Mouse (Mus musculus): ENCODE measurements around the gene Fnip2. TPM values are rescaled to one million over a fixed set of nuclear protein-coding genes. Genes with fewer than 3 reads are reported as not detected.
"Not testable (repeated sequence)": the region's sequence is repeated elsewhere in the genome, so short reads cannot be mapped to it uniquely, and the experiment has no call there.

Fnip2 gene
- polyA plus RNA-seq, 1 experiment from 2014 or later = 6.2 TPM

- 74% methylated on average over 6 of the region's 6 CpGs for WGBS (ENCODE audit: insufficient replicate concordance)
- Histone ChIP-seq H3K4me3 (ENCODE audit: low read depth, low read length) (no peak overlapping the region), H3K4me1 (ENCODE audit: control insufficient read depth, insufficient read depth, low read length) (no peaks in the 10 kb centered on the region; the same call in 1 of the 2 replicates), H3K27me3 (ENCODE audit: control insufficient read depth, insufficient read depth, low read length) (no peaks in the 10 kb centered on the region), H3K27ac (ENCODE audit: low read depth, low read length) (no peak overlapping the region), H3K9me3 (replicated peaks; ENCODE audit: control insufficient read depth, low read length) (no peaks in the 10 kb centered on the region), H3K36me3 (ENCODE audit: control insufficient read depth, insufficient read depth, low read length) (no peaks in the 10 kb centered on the region), H3K4me2 (no peak overlapping the region), H3K9ac (ENCODE audit: low read depth, low read length) (no peak overlapping the region)
- no peak for ATAC-seq (replicated peaks; ENCODE audit: insufficient number of reproducible peaks, low FRiP score, low TSS enrichment)
These were observed 10.6 kb upstream of the Fnip2 start for GRCm38 (mm10) chr3:79578164-79578563.

- Histone ChIP-seq H3K4me2 (no peak overlapping the region), H3K27ac (ENCODE audit: low read depth, low read length) (no peak overlapping the region), H3K27me3 (ENCODE audit: control insufficient read depth, insufficient read depth, low read length) (no peaks in the 10 kb centered on the region), H3K9me3 (replicated peaks; ENCODE audit: control insufficient read depth, low read length) (no peaks in the 10 kb centered on the region), H3K4me3 (ENCODE audit: low read depth, low read length) (no peak overlapping the region), H3K36me3 (ENCODE audit: control insufficient read depth, insufficient read depth, low read length) (no peaks in the 10 kb centered on the region), H3K4me1 (ENCODE audit: control insufficient read depth, insufficient read depth, low read length) (no peaks in the 10 kb centered on the region; the same call in 1 of the 2 replicates), H3K9ac (ENCODE audit: low read depth, low read length) (no peak overlapping the region)
- 74% methylated on average over 6 of the region's 6 CpGs for WGBS (ENCODE audit: insufficient replicate concordance)
- no peak for ATAC-seq (replicated peaks; ENCODE audit: insufficient number of reproducible peaks, low FRiP score, low TSS enrichment)
These were observed 10.0 kb upstream of the Fnip2 start for GRCm38 (mm10) chr3:79577606-79578005.

GRCm38 (mm10) chr3:79576865-79577264, 9.3 kb upstream of the Fnip2 start:
- peak overlapping the region; percentile 50 for H3K4me2 ChIP-seq
- H3K27ac ChIP-seq (ENCODE audit: low read depth, low read length) = no peak overlapping the region
- 0 out of 2 replicates have a peak overlapping the region, but pooled peaks have one; percentile 2 for H3K4me3 ChIP-seq (ENCODE audit: low read depth, low read length)
- 22% methylated on average over 5 of the region's 5 CpGs for WGBS (ENCODE audit: insufficient replicate concordance)
- no peaks in the 10 kb centered on the region; the same call in 1 of the 2 replicates for H3K4me1 ChIP-seq (ENCODE audit: control insufficient read depth, insufficient read depth, low read length)
- H3K36me3 ChIP-seq (ENCODE audit: control insufficient read depth, insufficient read depth, low read length) = no peaks in the 10 kb centered on the region
- no peaks in the 10 kb centered on the region for H3K27me3 ChIP-seq (ENCODE audit: control insufficient read depth, insufficient read depth, low read length)
- 0 out of 2 replicates have a peak, but pooled peaks have one; percentile 28 for ATAC-seq (replicated peaks; ENCODE audit: insufficient number of reproducible peaks, low FRiP score, low TSS enrichment)
- H3K9me3 ChIP-seq (replicated peaks; ENCODE audit: control insufficient read depth, low read length) = no peaks in the 10 kb centered on the region
- 0 out of 2 replicates have a peak overlapping the region, but pooled peaks have one; percentile 34 for H3K9ac ChIP-seq (ENCODE audit: low read depth, low read length)

- H3K4me1 ChIP-seq (ENCODE audit: control insufficient read depth, insufficient read depth, low read length) = no peaks in the 10 kb centered on the region; the same call in 1 of the 2 replicates
- 0 out of 2 replicates have a peak overlapping the region, but pooled peaks have one; percentile 2 for H3K4me3 ChIP-seq (ENCODE audit: low read depth, low read length)
- no peak overlapping the region for H3K27ac ChIP-seq (ENCODE audit: low read depth, low read length)
- H3K9me3 ChIP-seq (replicated peaks; ENCODE audit: control insufficient read depth, low read length) = no peaks in the 10 kb centered on the region
- H3K36me3 ChIP-seq (ENCODE audit: control insufficient read depth, insufficient read depth, low read length) = no peaks in the 10 kb centered on the region
- no peak for ATAC-seq (replicated peaks; ENCODE audit: insufficient number of reproducible peaks, low FRiP score, low TSS enrichment)
- WGBS (ENCODE audit: insufficient replicate concordance) = 4% methylated on average over 3 of the region's 3 CpGs
- 0 out of 2 replicates have a peak overlapping the region, but pooled peaks have one; percentile 34 for H3K9ac ChIP-seq (ENCODE audit: low read depth, low read length)
- peak overlapping the region; percentile 50 for H3K4me2 ChIP-seq
- no peaks in the 10 kb centered on the region for H3K27me3 ChIP-seq (ENCODE audit: control insufficient read depth, insufficient read depth, low read length)
These were observed 8.8 kb upstream of the Fnip2 start for GRCm38 (mm10) chr3:79576468-79576816.

GRCm38 (mm10) chr3:79575576-79576467, 8.2 kb upstream of the Fnip2 start:
- no peaks in the 10 kb centered on the region for H3K27me3 ChIP-seq (ENCODE audit: control insufficient read depth, insufficient read depth, low read length)
- no peak overlapping the region for H3K9ac ChIP-seq (ENCODE audit: low read depth, low read length)
- no peaks in the 10 kb centered on the region for H3K36me3 ChIP-seq (ENCODE audit: control insufficient read depth, insufficient read depth, low read length)
- H3K9me3 ChIP-seq (replicated peaks; ENCODE audit: control insufficient read depth, low read length) = no peaks in the 10 kb centered on the region
- H3K4me3 ChIP-seq (ENCODE audit: low read depth, low read length) = no peak overlapping the region
- H3K27ac ChIP-seq (ENCODE audit: low read depth, low read length) = no peak overlapping the region
- H3K4me1 ChIP-seq (ENCODE audit: control insufficient read depth, insufficient read depth, low read length) = no peaks in the 10 kb centered on the region; the same call in 1 of the 2 replicates
- peak overlapping the region; percentile 50 for H3K4me2 ChIP-seq
- no peak for ATAC-seq (replicated peaks; ENCODE audit: insufficient number of reproducible peaks, low FRiP score, low TSS enrichment)
- 39% methylated on average over 10 of the region's 10 CpGs for WGBS (ENCODE audit: insufficient replicate concordance)

GRCm38 (mm10) chr3:79574336-79574735, 6.7 kb upstream of the Fnip2 start:
- no peak for ATAC-seq (replicated peaks; ENCODE audit: insufficient number of reproducible peaks, low FRiP score, low TSS enrichment)
- WGBS (ENCODE audit: insufficient replicate concordance) = 81% methylated on average over 3 of the region's 3 CpGs
- Histone ChIP-seq H3K9me3 (replicated peaks; ENCODE audit: control insufficient read depth, low read length) (no peaks in the 10 kb centered on the region), H3K27ac (ENCODE audit: low read depth, low read length) (no peak overlapping the region), H3K27me3 (ENCODE audit: control insufficient read depth, insufficient read depth, low read length) (no peaks in the 10 kb centered on the region), H3K4me2 (no peak overlapping the region), H3K36me3 (ENCODE audit: control insufficient read depth, insufficient read depth, low read length) (no peaks in the 10 kb centered on the region), H3K4me1 (ENCODE audit: control insufficient read depth, insufficient read depth, low read length) (no peaks in the 10 kb centered on the region; the same call in 1 of the 2 replicates), H3K9ac (ENCODE audit: low read depth, low read length) (no peak overlapping the region), H3K4me3 (ENCODE audit: low read depth, low read length) (no peak overlapping the region)

- H3K27ac ChIP-seq (ENCODE audit: low read depth, low read length); H3K4me1 ChIP-seq (ENCODE audit: control insufficient read depth, insufficient read depth, low read length); ATAC-seq (replicated peaks; ENCODE audit: insufficient number of reproducible peaks, low FRiP score, low TSS enrichment); H3K4me3 ChIP-seq (ENCODE audit: low read depth, low read length); H3K9me3 ChIP-seq (replicated peaks; ENCODE audit: control insufficient read depth, low read length); H3K9ac ChIP-seq (ENCODE audit: low read depth, low read length); H3K36me3 ChIP-seq (ENCODE audit: control insufficient read depth, insufficient read depth, low read length); H3K4me2 ChIP-seq; H3K27me3 ChIP-seq (ENCODE audit: control insufficient read depth, insufficient read depth, low read length): not testable (repeated sequence)
- WGBS (ENCODE audit: insufficient replicate concordance) = 88% methylated on average over 5 of the region's 5 CpGs
These were observed 5.8 kb upstream of the Fnip2 start for GRCm38 (mm10) chr3:79573376-79573775.

- Histone ChIP-seq H3K4me1 (ENCODE audit: control insufficient read depth, insufficient read depth, low read length) (peaks cover 2% of the 10 kb centered on the region; the same call in 1 of the 2 replicates), H3K4me3 (ENCODE audit: low read depth, low read length) (no peak overlapping the region), H3K27ac (ENCODE audit: low read depth, low read length) (no peak overlapping the region), H3K27me3 (ENCODE audit: control insufficient read depth, insufficient read depth, low read length) (no peaks in the 10 kb centered on the region), H3K9me3 (replicated peaks; ENCODE audit: control insufficient read depth, low read length) (no peaks in the 10 kb centered on the region), H3K4me2 (no peak overlapping the region), H3K36me3 (ENCODE audit: control insufficient read depth, insufficient read depth, low read length) (no peaks in the 10 kb centered on the region), H3K9ac (ENCODE audit: low read depth, low read length) (no peak overlapping the region)
- WGBS (ENCODE audit: insufficient replicate concordance) = 70% methylated on average over 3 of the region's 3 CpGs
- ATAC-seq (replicated peaks; ENCODE audit: insufficient number of reproducible peaks, low FRiP score, low TSS enrichment) = no peak
These were observed 4.8 kb upstream of the Fnip2 start for GRCm38 (mm10) chr3:79572399-79572798.
